Mouse (Mus musculus) midbrain, embryonic 14.5 days (tissue): Measurements from ENCODE around the gene Nup133. TPM values are rescaled to one million over a fixed set of nuclear protein-coding genes. Genes with fewer than 3 reads are reported as not detected.
A peak's percentile ranks its signal among the peaks of the same experiment; 100 is the strongest.

Experiments
- ATAC-seq: fragments of 200-750 bp; cut with Nextera tagmentation; 2 replicates; pipeline ENCODE4 v1.8.0; 2017; ENCODE audit warnings: moderate number of reproducible peaks, moderate library complexity; ENCODE audit not compliant: low FRiP score, low TSS enrichment
- DNase-seq: peaks from one replicate; pipeline ENCODE4 v3.0.0-alpha.2; 2015
- H3K27ac ChIP-seq: fragments of 300-500 bp; sonication (generic); replicated peaks from 2 replicates; pipeline ENCODE4 v1.5.1; 2014; ENCODE audit warnings: mild to moderate bottlenecking, low read depth, low read length, moderate library complexity
- H3K27me3 ChIP-seq: fragments of 300-500 bp; sonication (generic); 2 replicates; pipeline ENCODE4 v1.6.1; 2014; ENCODE audit warnings: low read length, control low read depth, mixed read lengths; ENCODE audit not compliant: control insufficient read depth, insufficient read depth
- H3K36me3 ChIP-seq: fragments of 300-500 bp; sonication (generic); 2 replicates; pipeline ENCODE4 v1.6.1; 2014; ENCODE audit warnings: low read length, control low read depth; ENCODE audit not compliant: control insufficient read depth, insufficient read depth
- H3K4me1 ChIP-seq: fragments of 300-500 bp; sonication (generic); 2 replicates; pipeline ENCODE4 v1.6.1; 2014; ENCODE audit warnings: mild to moderate bottlenecking, antibody characterized with exemption, low read length, control low read depth; ENCODE audit not compliant: control insufficient read depth, insufficient read depth
- H3K4me2 ChIP-seq: fragments of 300-500 bp; sonication (generic); 2 replicates; pipeline ENCODE4 v1.6.1; 2014; ENCODE audit warnings: mild to moderate bottlenecking, low read length, moderate library complexity
- H3K4me3 ChIP-seq: fragments of 300-500 bp; sonication (generic); replicated peaks from 2 replicates; pipeline ENCODE4 v1.5.1; 2014; ENCODE audit warnings: low read depth, low read length
- H3K9ac ChIP-seq: fragments of 300-500 bp; sonication (generic); replicated peaks from 2 replicates; pipeline ENCODE4 v1.6.1; 2014; ENCODE audit warnings: mild to moderate bottlenecking, low read length, moderate library complexity
- H3K9me3 ChIP-seq: fragments of 300-500 bp; sonication (generic); 2 replicates; pipeline ENCODE4 v1.6.1; 2016; ENCODE audit warnings: low read length, control low read depth, mixed read lengths; ENCODE audit not compliant: control insufficient read depth
- WGBS: fragments of 180-500 bp; shearing (Covaris S2); extraction: QIAGEN DNeasy Blood & Tissue Kit; methylation state at CpG from one replicate; pipeline ENCODE4 v1.1.7; 2014; 5-methylcytosine and 5-hydroxymethylcytosine counted together
- polyA plus RNA-seq: library from polyadenylated mRNA; unstranded; fragments of >200 nt; fragmentation: Nextera tagmentation; extraction: Ambion mirVana; gene quantifications from 2 replicates; pipeline ENCODE4 v1.2.1, GENCODE M21; 2014

Nup133 gene
- polyA plus RNA-seq, 1 experiment from 2014 or later = 33.7 TPM

DNA sequence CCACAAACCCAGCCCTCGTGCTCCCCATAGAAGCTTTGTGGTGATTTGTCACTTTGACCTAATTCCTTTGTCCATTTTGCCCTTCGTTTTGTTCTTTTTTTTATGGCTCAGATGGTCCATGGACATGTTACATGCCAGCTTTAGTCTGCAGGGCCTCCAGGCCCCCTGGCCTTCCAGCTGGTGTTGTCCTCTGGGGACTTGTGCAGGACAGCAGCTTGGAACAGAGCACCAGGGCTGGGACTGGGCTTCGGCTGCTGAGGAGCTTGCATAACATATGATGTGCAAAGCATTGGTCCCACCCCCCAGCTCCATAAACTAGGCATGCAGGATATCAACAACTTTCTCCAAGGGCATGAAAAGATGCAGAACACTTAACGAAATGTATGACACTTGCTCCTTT is 59.3 kb downstream of the Nup133 start:
- H3K4me2 ChIP-seq = no peak overlapping the region
- H3K27ac ChIP-seq = no peak overlapping the region
- H3K9ac ChIP-seq = no peak overlapping the region
- H3K4me3 ChIP-seq = no peak overlapping the region
- no peaks in the 10 kb centered on the region for H3K36me3 ChIP-seq
- peaks cover 38% of the 10 kb centered on the region for H3K27me3 ChIP-seq
- H3K4me1 ChIP-seq = peaks cover 21% of the 10 kb centered on the region
- DNase-seq (no peak), ATAC-seq (no peak)
- whole genome bisulfite sequencing = 70% methylated on average over 4 of the region's 4 CpGs
- H3K9me3 ChIP-seq = no peaks in the 10 kb centered on the region

GRCm38 (mm10) chr8:123887956-123888355 is 61.1 kb downstream of the Nup133 start:
- Histone ChIP-seq H3K4me1 (peaks cover 29% of the 10 kb centered on the region), H3K4me3 (no peak overlapping the region), H3K4me2 (no peak overlapping the region), H3K36me3 (no peaks in the 10 kb centered on the region), H3K9me3 (no peaks in the 10 kb centered on the region), H3K27ac (no peak overlapping the region), H3K9ac (no peak overlapping the region), H3K27me3 (peaks cover 20% of the 10 kb centered on the region)
- 96% methylated on average over 2 of the region's 2 CpGs for WGBS
- ATAC-seq (no peak), DNase-seq (no peak)

DNA sequence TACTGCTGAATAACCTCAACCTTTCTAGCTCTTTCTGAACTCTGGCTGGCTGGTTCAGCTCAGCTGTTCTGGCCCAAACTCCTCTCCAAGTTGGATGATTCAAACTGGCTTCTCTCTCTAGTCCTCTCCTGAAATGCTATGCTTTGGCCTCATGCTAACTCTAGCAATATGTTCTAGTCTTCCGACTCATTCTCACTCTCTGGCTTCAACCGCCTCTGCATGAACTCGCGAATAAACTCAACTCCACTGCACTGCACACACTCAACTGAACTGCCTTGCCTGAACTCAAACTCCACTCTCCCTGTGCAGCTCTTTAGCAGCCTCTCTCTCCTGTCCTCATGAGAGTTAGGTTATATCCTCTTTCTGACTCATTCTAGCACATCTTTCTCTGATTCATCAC is 61.9 kb downstream of the Nup133 start:
- Histone ChIP-seq H3K4me2 (no peak overlapping the region), H3K9ac (no peak overlapping the region), H3K36me3 (no peaks in the 10 kb centered on the region), H3K27ac (no peak overlapping the region), H3K4me1 (peaks cover 22% of the 10 kb centered on the region), H3K9me3 (no peaks in the 10 kb centered on the region), H3K27me3 (peaks cover 12% of the 10 kb centered on the region; the same call in 1 of the 2 replicates), H3K4me3 (no peak overlapping the region)
- DNase-seq (no peak), ATAC-seq (no peak)
- WGBS = 96% methylated on average over 4 of the region's 4 CpGs

GRCm38 (mm10) chr8:123884721-123885565 is 64.1 kb downstream of the Nup133 start:
- Histone ChIP-seq H3K4me2 (peak overlapping the region; percentile 41), H3K36me3 (no peaks in the 10 kb centered on the region), H3K27ac (peak overlapping the region; percentile 75), H3K4me1 (peaks cover 13% of the 10 kb centered on the region), H3K4me3 (no peak overlapping the region; the same call in 1 of the 2 replicates), H3K9me3 (no peaks in the 10 kb centered on the region), H3K9ac (peak overlapping the region; percentile 32; the same call in 1 of the 2 replicates), H3K27me3 (no peaks in the 10 kb centered on the region; the same call in 1 of the 2 replicates)
- ATAC-seq (peak; percentile 73), DNase-seq (peak; percentile 70)
- 4% methylated on average over 14 of the region's 14 CpGs for WGBS

GRCm38 (mm10) chr8:123883094-123883493 is 66.0 kb downstream of the Nup133 start:
- ATAC-seq = no peak
- WGBS = 76% methylated on average over 4 of the region's 4 CpGs
- peaks cover 13% of the 10 kb centered on the region for H3K4me1 ChIP-seq

GRCm38 (mm10) chr8:123882412-123882811 is 66.7 kb downstream of the Nup133 start:
- Histone ChIP-seq H3K36me3 (no peaks in the 10 kb centered on the region), H3K27me3 (no peaks in the 10 kb centered on the region; the same call in 1 of the 2 replicates), H3K4me3 (no peak overlapping the region), H3K9me3 (no peaks in the 10 kb centered on the region), H3K27ac (no peak overlapping the region), H3K4me2 (no peak overlapping the region), H3K9ac (no peak overlapping the region), H3K4me1 (peaks cover 13% of the 10 kb centered on the region)
- ATAC-seq (no peak), DNase-seq (no peak)
- WGBS = 85% methylated on average over 2 of the region's 2 CpGs

More at GRCm38 (mm10) chr8:123883094-123883493, 66.0 kb downstream of the Nup133 start:
- Histone ChIP-seq H3K27ac (no peak overlapping the region), H3K9me3 (no peaks in the 10 kb centered on the region), H3K9ac (no peak overlapping the region), H3K36me3 (no peaks in the 10 kb centered on the region), H3K4me3 (no peak overlapping the region), H3K27me3 (no peaks in the 10 kb centered on the region; the same call in 1 of the 2 replicates), H3K4me2 (no peak overlapping the region)
- no peak for DNase-seq

DNA sequence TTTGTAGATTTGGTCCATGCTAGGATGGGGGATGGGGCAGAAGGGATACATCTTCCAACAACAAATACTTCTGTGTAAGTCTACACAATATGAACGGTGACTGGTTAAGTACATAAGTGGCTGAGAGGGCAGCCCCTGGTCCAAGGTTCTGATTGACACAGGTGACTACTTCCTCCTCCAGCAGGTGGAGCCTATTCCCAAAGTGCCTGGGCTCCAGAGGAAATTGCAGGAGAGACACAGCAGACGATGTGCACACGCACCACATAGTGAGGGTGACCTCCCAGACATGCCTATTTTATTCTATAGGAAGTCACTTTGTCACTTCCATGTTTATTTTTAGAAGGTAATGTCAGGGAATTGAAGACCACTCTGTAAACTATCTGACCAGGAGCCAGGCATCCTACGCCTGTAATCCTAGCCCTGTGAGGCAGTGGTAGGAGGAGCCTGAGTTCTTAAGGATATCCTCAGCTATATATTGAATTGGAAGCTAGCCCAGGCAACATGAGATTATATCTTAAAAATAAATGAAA is 68.2 kb downstream of the Nup133 start:
- no peak overlapping the region for H3K27ac ChIP-seq
- H3K4me1 ChIP-seq = peaks cover 13% of the 10 kb centered on the region
- H3K27me3 ChIP-seq = no peaks in the 10 kb centered on the region
- no peak overlapping the region for H3K4me2 ChIP-seq
- H3K9me3 ChIP-seq = no peaks in the 10 kb centered on the region
- H3K4me3 ChIP-seq = no peak overlapping the region
- H3K36me3 ChIP-seq = no peaks in the 10 kb centered on the region
- no peak overlapping the region for H3K9ac ChIP-seq
- DNase-seq = no peak
- 61% methylated on average over 4 of the region's 4 CpGs for WGBS
- ATAC-seq = no peak

DNA sequence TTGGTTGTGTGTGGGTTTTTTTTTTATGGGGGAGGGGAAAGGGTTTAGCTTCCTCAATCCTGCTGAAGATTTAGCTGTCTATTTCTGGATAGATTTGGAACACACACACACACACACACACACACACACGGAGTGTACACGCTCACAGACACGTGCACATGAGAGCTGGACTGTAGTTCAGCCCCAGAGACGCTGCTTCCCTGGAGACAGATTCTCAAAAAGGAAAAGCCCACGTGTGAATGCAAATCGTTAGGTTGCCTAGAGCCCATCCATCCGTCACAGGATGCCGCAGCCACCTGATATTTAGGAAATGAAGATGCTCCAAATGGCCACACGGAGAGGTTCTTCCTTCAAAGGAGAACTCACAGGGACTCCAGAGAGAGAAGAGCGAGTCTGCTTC is 68.8 kb downstream of the Nup133 start:
- Histone ChIP-seq H3K4me3 (no peak overlapping the region), H3K4me1 (peaks cover 12% of the 10 kb centered on the region)
- WGBS = 68% methylated on average over 10 of the region's 10 CpGs

DNA sequence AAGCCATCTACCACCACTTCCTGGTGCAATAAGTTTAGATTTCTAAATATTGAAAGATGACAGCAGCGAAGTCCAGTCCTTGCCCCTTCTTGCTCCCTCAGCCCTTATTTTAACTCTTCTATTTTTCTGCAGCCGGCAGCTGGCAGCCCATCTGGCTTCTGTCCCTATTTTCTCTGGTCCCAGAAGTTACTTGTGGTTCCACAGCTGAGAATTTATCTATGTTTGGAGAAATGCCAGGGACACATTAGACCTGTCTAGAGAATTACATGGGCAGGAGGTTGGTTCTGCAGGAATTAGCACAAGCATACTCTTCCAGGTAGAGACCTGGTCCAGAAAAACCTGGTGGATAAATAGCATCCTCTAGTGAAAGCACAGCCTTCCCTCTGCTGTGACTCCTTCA is 71.2 kb downstream of the Nup133 start:
- Histone ChIP-seq H3K4me3 (no peak overlapping the region), H3K4me2 (no peak overlapping the region), H3K36me3 (no peaks in the 10 kb centered on the region), H3K9me3 (no peaks in the 10 kb centered on the region), H3K27ac (no peak overlapping the region), H3K27me3 (no peaks in the 10 kb centered on the region), H3K4me1 (no peaks in the 10 kb centered on the region), H3K9ac (no peak overlapping the region)
- no peak for DNase-seq
- 81% methylated on average over 2 of the region's 2 CpGs for WGBS
- no peak for ATAC-seq

More for the DNA sequence above, 68.8 kb downstream of the Nup133 start:
- ATAC-seq = no peak
- DNase-seq = no peak
- Histone ChIP-seq H3K36me3 (no peaks in the 10 kb centered on the region), H3K9ac (no peak overlapping the region), H3K27me3 (no peaks in the 10 kb centered on the region), H3K27ac (no peak overlapping the region), H3K4me2 (no peak overlapping the region), H3K9me3 (no peaks in the 10 kb centered on the region)
